ENCODE assay signal across 13 mouse cellular contexts in genomic region chr11:113767285-113767684, GRCm38 (mm10). TPM values are rescaled to one million over a fixed set of nuclear protein-coding genes. Genes with fewer than 3 reads are reported as not detected.
DNase-seq lines count a peak whose midpoint lies in the region; ATAC-seq lines count a peak whose summit lies in the region.
"Had no signal": no experiment of that assay in that cellular context is flagged by ENCODE, and none has a peak within 500 bp of the region (broad histone marks: within the 10 kb centered on the region; RNA-seq: fewer than 3 reads in every experiment).

No protein-coding gene starts in this region.

- no peak overlapping the region for H3K4me3 ChIP-seq in kidney, embryonic 16.5 days (ENCODE audit: low read length)
- no peak overlapping the region for H3K4me3 ChIP-seq in embryonic facial prominence, embryonic 10.5 days
- no peak overlapping the region for H3K4me3 ChIP-seq in heart, embryonic 10.5 days
- no peak overlapping the region for H3K4me3 ChIP-seq in limb, embryonic 13.5 days
- H3K4me3 ChIP-seq: limb, embryonic 12.5 days had no signal

- no peaks in the 10 kb centered on the region for H3K36me3 ChIP-seq in kidney, embryonic 16.5 days (ENCODE audit: insufficient read depth, low read length)
- H3K36me3 ChIP-seq in embryonic facial prominence, embryonic 10.5 days (replicated peaks) = no peaks in the 10 kb centered on the region
- H3K36me3 ChIP-seq in heart, embryonic 10.5 days = no peaks in the 10 kb centered on the region
- no peaks in the 10 kb centered on the region for H3K36me3 ChIP-seq in limb, embryonic 13.5 days
- H3K36me3 ChIP-seq: G1E; limb, embryonic 12.5 days had no signal

- no peaks in the 10 kb centered on the region for H3K9me3 ChIP-seq in kidney, embryonic 16.5 days (ENCODE audit: low read length)
- no peaks in the 10 kb centered on the region for H3K9me3 ChIP-seq in embryonic facial prominence, embryonic 10.5 days
- H3K9me3 ChIP-seq in heart, embryonic 10.5 days = no peaks in the 10 kb centered on the region
- no peaks in the 10 kb centered on the region for H3K9me3 ChIP-seq in limb, embryonic 13.5 days
- H3K9me3 ChIP-seq: G1E; limb, embryonic 12.5 days had no signal

- no peaks in the 10 kb centered on the region for H3K27me3 ChIP-seq in kidney, embryonic 16.5 days (ENCODE audit: insufficient read depth, low read length)
- H3K27me3 ChIP-seq in embryonic facial prominence, embryonic 10.5 days (replicated peaks; ENCODE audit: low read depth, poor library complexity, severe bottlenecking) = peaks cover 4% of the 10 kb centered on the region; the same call in 1 of the 2 replicates
- no peaks in the 10 kb centered on the region for H3K27me3 ChIP-seq in heart, embryonic 10.5 days (ENCODE audit: insufficient read depth, poor library complexity, severe bottlenecking)
- H3K27me3 ChIP-seq in limb, embryonic 13.5 days = no peaks in the 10 kb centered on the region
- H3K27me3 ChIP-seq: limb, embryonic 12.5 days had no signal

- peak overlapping the region; percentile 33 for H3K27ac ChIP-seq in kidney, embryonic 16.5 days (ENCODE audit: low read length)
- peak overlapping the region; percentile 75 for H3K27ac ChIP-seq in embryonic facial prominence, embryonic 10.5 days (replicated peaks)
- peak overlapping the region; percentile 81 for H3K27ac ChIP-seq in heart, embryonic 10.5 days
- H3K27ac ChIP-seq in limb, embryonic 13.5 days = no peak overlapping the region; the same call in 1 of the 2 replicates
- H3K27ac ChIP-seq: limb, embryonic 12.5 days had no signal

- DNase-seq in kidney, adult 11 months = no peak
- DNase-seq in embryonic facial prominence, embryonic 10.5 days (ENCODE audit: low spot score) = no peak
- no peak for DNase-seq in heart, embryonic 10.5 days (ENCODE audit: low spot score)
- no peak for DNase-seq in urinary bladder, postnatal 25 days (ENCODE audit: low spot score)
- no peak for DNase-seq in urinary bladder, postnatal 14 days (ENCODE audit: low spot score)
- DNase-seq in B cell, adult 2 months = no peak
- DNase-seq: cerebellum, adult 2 months; kidney, postnatal 36 days had no signal

- no peak overlapping the region for H3K4me2 ChIP-seq in kidney, embryonic 16.5 days (replicated peaks; ENCODE audit: low read depth, low read length)
- H3K4me2 ChIP-seq in limb, embryonic 13.5 days (replicated peaks) = no peak overlapping the region
- H3K4me2 ChIP-seq: limb, embryonic 12.5 days had no signal

- H3K9ac ChIP-seq in kidney, embryonic 16.5 days (replicated peaks; ENCODE audit: low read length) = 0 out of 2 replicates have a peak overlapping the region, but pooled peaks have one; percentile 32
- peak overlapping the region; percentile 40; the same call in 1 of the 2 replicates for H3K9ac ChIP-seq in limb, embryonic 13.5 days
- H3K9ac ChIP-seq: limb, embryonic 12.5 days had no signal

- peaks cover 22% of the 10 kb centered on the region for H3K4me1 ChIP-seq in kidney, embryonic 16.5 days (ENCODE audit: insufficient read depth, low read length)
- H3K4me1 ChIP-seq in embryonic facial prominence, embryonic 10.5 days = peaks cover 44% of the 10 kb centered on the region
- peaks cover 40% of the 10 kb centered on the region for H3K4me1 ChIP-seq in heart, embryonic 10.5 days
- H3K4me1 ChIP-seq in limb, embryonic 13.5 days = peaks cover 50% of the 10 kb centered on the region

- 40% methylated on average over 8 of the region's 8 CpGs for WGBS in kidney, embryonic 16.5 days
- 69% methylated on average over 8 of the region's 8 CpGs for WGBS in embryonic facial prominence, embryonic 10.5 days
- WGBS in heart, embryonic 10.5 days = 28% methylated on average over 8 of the region's 8 CpGs
- WGBS in limb, embryonic 13.5 days = 54% methylated on average over 8 of the region's 8 CpGs

- 0 out of 2 replicates have a peak, but pooled peaks have one; percentile 24 for ATAC-seq in kidney, embryonic 16.5 days (ENCODE audit: low FRiP score, low TSS enrichment)
- ATAC-seq in limb, embryonic 13.5 days (ENCODE audit: low FRiP score, low read depth) = no peak
- ATAC-seq: midbrain, embryonic 16.5 days had no signal

RNA-seq across cellular contexts. Expression of gene Cdc42ep4, which starts 15.6 kb away (rescaled TPM):
- 73.9 and 74.5 TPM in 2 replicates for polyA plus RNA-seq in kidney, embryonic 16.5 days (2015; fragmentation: Nextera tagmentation; extraction: Ambion mirVana)
- polyA plus RNA-seq in embryonic facial prominence, embryonic 10.5 days (2016; fragmentation: Nextera tagmentation; extraction: Ambion mirVana) = 117 TPM in 2 replicates
- polyA plus RNA-seq in heart, embryonic 10.5 days (2016; fragmentation: Nextera tagmentation; extraction: Ambion mirVana) = 30.4 and 45.4 TPM in 2 replicates
- polyA plus RNA-seq in limb, embryonic 13.5 days (2015; fragmentation: Nextera tagmentation; extraction: Ambion mirVana) = 96.6 and 102 TPM in 2 replicates

RNA-seq across cellular contexts. Expression of gene Cpsf4l, which starts 57.5 kb away (rescaled TPM):
- 1.3 and 1.4 TPM in 2 replicates for polyA plus RNA-seq in kidney, embryonic 16.5 days (2015; fragmentation: Nextera tagmentation; extraction: Ambion mirVana)
- polyA plus RNA-seq in embryonic facial prominence, embryonic 10.5 days (2016; fragmentation: Nextera tagmentation; extraction: Ambion mirVana) = 0.34 and 0.69 TPM in 2 replicates
- polyA plus RNA-seq in heart, embryonic 10.5 days (2016; fragmentation: Nextera tagmentation; extraction: Ambion mirVana) = 0.15 and 0.34 TPM in 2 replicates
- 0.37 and 0.70 TPM in 2 replicates for polyA plus RNA-seq in limb, embryonic 13.5 days (2015; fragmentation: Nextera tagmentation; extraction: Ambion mirVana)
- polyA plus RNA-seq: G1E had no signal
